Comparison of ENCODE assay signal across 8 mouse cellular contexts in the genomic region with DNA sequence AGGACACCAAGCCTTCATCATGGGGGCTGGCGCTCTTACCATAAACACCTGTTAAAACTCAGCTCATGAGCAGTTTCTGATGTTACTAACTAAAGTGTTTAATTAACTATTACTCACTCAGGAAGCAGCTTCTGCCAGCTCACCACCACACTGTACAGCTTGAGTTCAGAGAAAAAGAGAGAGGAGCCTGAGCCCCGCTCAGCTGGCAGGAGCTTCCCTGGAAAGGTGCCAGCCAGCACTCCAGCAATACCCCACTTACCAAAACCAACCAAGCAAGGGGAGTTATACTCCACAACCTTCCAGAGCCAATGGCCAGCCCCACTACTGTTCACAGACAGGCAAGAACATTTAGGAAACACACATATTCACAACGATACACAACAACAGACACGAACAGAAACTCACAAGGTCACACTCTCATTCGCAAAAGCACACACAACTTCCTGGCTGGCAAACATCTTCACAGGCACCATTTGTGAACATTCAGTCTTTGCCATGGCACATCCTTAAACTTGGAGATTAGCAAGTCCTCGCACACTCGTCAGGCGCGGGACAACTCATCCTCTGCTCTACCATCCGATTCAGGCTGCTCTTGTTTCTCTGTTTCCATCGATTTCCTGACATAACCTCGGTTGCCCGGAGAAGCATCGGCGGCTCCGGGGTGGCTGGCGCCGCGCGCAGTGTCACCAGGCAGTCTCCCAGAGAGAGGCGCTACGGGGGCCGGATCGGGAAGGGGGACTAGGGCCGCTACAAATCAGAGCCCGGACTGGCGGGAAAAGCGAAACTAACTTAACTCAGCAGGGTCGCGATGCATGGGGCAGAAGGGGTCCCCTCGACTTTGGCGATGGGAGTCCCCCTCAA. TPM values are rescaled to one million over a fixed set of nuclear protein-coding genes. Genes with fewer than 3 reads are reported as not detected.
DNase-seq lines count a peak whose midpoint lies in the region; ATAC-seq and TF ChIP-seq lines count a peak whose summit lies in the region.

No protein-coding gene starts in this region.

- H3K4me1 ChIP-seq in lung, embryonic 14.5 days (ENCODE audit: insufficient read depth): peaks cover 3% of the 10 kb centered on the region; the same call in 1 of the 2 replicates

- TF ChIP-seq CTCF in layer of hippocampus, adult 2 months (conservative IDR thresholded peaks at IDR 0.05): no peak
- no peak for TF ChIP-seq CTCF in lung, embryonic 14.5 days (IDR thresholded peaks at IDR 0.05; ENCODE audit: low read depth)

- ATAC-seq in lung, embryonic 14.5 days (ENCODE audit: insufficient read depth): peak; percentile 13; the same call in 1 of the 2 replicates
- ATAC-seq in megakaryocyte progenitor cell, adult 5-6 weeks (replicated peaks; ENCODE audit: poor library complexity): no peak

- no peaks in the 10 kb centered on the region for H3K36me3 ChIP-seq in lung, embryonic 14.5 days (ENCODE audit: insufficient read depth)

- DNase-seq in B cell, adult 2 months: peak; percentile 45 to 52
- DNase-seq in T-cell, adult 2 months (ENCODE audit: low spot score): peak; percentile 48
- DNase-seq in fibroblast of lung, adult 2 months (ENCODE audit: low read depth): peak; percentile 40
- peak; percentile 72 for DNase-seq in heart, postnatal 4 days
- peak; percentile 22 to 57 for DNase-seq in layer of hippocampus, adult 2 months (ENCODE audit: low spot score in 2 of 2)
- DNase-seq in lung, embryonic 14.5 days: peak; percentile 63
- peak; percentile 48 to 68 for DNase-seq in right cerebral cortex, adult 2 months (ENCODE audit: low spot score in 2 of 2)

- peak overlapping the region; percentile 89 for H3K27ac ChIP-seq in layer of hippocampus, adult 2 months
- peak overlapping the region; percentile 51; the same call in 1 of the 2 replicates for H3K27ac ChIP-seq in lung, embryonic 14.5 days (ENCODE audit: low read depth)

- 4% methylated on average over 32 of the region's 32 CpGs for WGBS in lung, embryonic 14.5 days

- H3K27me3 ChIP-seq in lung, embryonic 14.5 days (ENCODE audit: insufficient read depth, low read length): peaks cover 24% of the 10 kb centered on the region

- no peaks in the 10 kb centered on the region for H3K9me3 ChIP-seq in lung, embryonic 14.5 days (ENCODE audit: low read depth, low read length)

- H3K4me2 ChIP-seq in lung, embryonic 14.5 days: peak overlapping the region; percentile 97

- H3K9ac ChIP-seq in lung, embryonic 14.5 days: peak overlapping the region; percentile 70

- H3K4me3 ChIP-seq in layer of hippocampus, adult 2 months: peak overlapping the region; percentile 93
- H3K4me3 ChIP-seq in lung, embryonic 14.5 days (ENCODE audit: low read depth, low read length): peak overlapping the region; percentile 67

RNA-seq across cellular contexts. Expression of a gene that starts 1.0 kb away (rescaled TPM):
- 10 to 100 TPM; 26.2 to 26.7 TPM for total RNA-seq in heart, postnatal 4 days (2021)
- 10 to 100 TPM; 30.3 to 33.3 TPM for total RNA-seq in layer of hippocampus, adult 2 months (2021)
- polyA plus RNA-seq in lung, embryonic 14.5 days (2014; fragmentation: Nextera tagmentation; extraction: Ambion mirVana): 17.0 and 17.1 TPM in 2 replicates
- 0.05 and 0.27 TPM in 2 replicates for total RNA-seq in megakaryocyte progenitor cell, adult 5-6 weeks (2015)
- total RNA-seq in megakaryocyte progenitor cell, adult 5-6 weeks (2017): 0.41 TPM in 1 of 2 replicates, not detected in the other

RNA-seq across cellular contexts. Expression of a gene that starts 55.0 kb away (rescaled TPM):
- 10 to 100 TPM; 34.1 to 35.2 TPM for total RNA-seq in heart, postnatal 4 days (2021)
- 10 to 100 TPM in 1 of 2 experiments, 1 to 10 TPM in 1; 9.5 to 11.1 TPM for total RNA-seq in layer of hippocampus, adult 2 months (2021)
- polyA plus RNA-seq in lung, embryonic 14.5 days (2014; fragmentation: Nextera tagmentation; extraction: Ambion mirVana): 20.4 and 22.0 TPM in 2 replicates
- total RNA-seq in megakaryocyte progenitor cell, adult 5-6 weeks (2015): 14.6 and 15.5 TPM in 2 replicates
- total RNA-seq in megakaryocyte progenitor cell, adult 5-6 weeks (2017): 24.9 and 27.9 TPM in 2 replicates

Comparison
In these comparisons a context has a peak if more than half of its experiments do, and no peak if none do; other contexts are left out.
1. RNA of a gene that starts 1.0 kb away (total RNA-seq): 30.3 to 33.3 TPM in layer of hippocampus, adult 2 months and 26.2 to 26.7 TPM in heart, postnatal 4 days; 0.05 to 0.41 TPM in megakaryocyte progenitor cell, adult 5-6 weeks; every median in the first group is over 10 times any median in the second.
2. Peak in every context shown above with its lines, with median percentiles within 50 percentile points of each other: DNase-seq.